Mouse (Mus musculus): ENCODE measurements around the gene Gm5447. TPM values are rescaled to one million over a fixed set of nuclear protein-coding genes. Genes with fewer than 3 reads are reported as not detected.

The Gm5447 gene
- polyA plus RNA-seq, 1 experiment = not detected

DNA sequence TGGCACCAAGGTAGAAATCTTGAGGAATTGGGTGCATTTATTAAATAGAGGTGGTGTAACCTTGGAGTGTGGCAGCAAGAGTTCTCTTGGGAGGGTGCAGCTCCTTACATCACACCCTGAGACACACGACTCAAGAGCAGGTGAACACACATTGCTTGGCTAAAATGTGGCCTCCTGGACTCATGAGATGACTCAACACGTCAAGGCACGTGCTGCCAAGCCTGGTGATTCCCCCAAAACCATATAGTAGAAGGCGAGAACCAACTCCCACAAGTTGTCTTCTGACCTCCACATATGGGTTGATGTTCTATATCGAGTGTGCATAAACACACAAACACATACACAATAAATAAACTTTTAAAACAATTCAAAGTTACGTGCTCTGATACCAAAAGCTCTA is 25.8 kb downstream of the Gm5447 start:
- no peaks in the 10 kb centered on the region for H3K27me3 ChIP-seq (ENCODE audit: control insufficient read depth, insufficient read depth, low read length, poor library complexity, severe bottlenecking)
- H3K9me3 ChIP-seq (replicated peaks; ENCODE audit: control insufficient read depth, insufficient read depth, low read length, poor library complexity, severe bottlenecking) = no peaks in the 10 kb centered on the region
- no peak overlapping the region for H3K9ac ChIP-seq (ENCODE audit: low read depth, poor library complexity, severe bottlenecking)
- no peak overlapping the region for H3K27ac ChIP-seq (ENCODE audit: insufficient read depth, low read length)
- H3K4me3 ChIP-seq (ENCODE audit: low read depth, low read length) = no peak overlapping the region
- H3K36me3 ChIP-seq (ENCODE audit: control insufficient read depth, insufficient read depth, low read length, poor library complexity, severe bottlenecking) = no peaks in the 10 kb centered on the region
- H3K4me1 ChIP-seq (ENCODE audit: control insufficient read depth, insufficient read depth, low read length) = no peaks in the 10 kb centered on the region
- no peak for TF ChIP-seq POLR2A (IDR thresholded peaks at IDR 0.05; ENCODE audit: insufficient read depth, low read length)
- TF ChIP-seq CTCF (IDR thresholded peaks at IDR 0.05; ENCODE audit: low read depth, low read length) = no peak
- no peak for TF ChIP-seq EP300 (IDR thresholded peaks at IDR 0.05; ENCODE audit: insufficient read depth, low read depth, low read length)

DNA sequence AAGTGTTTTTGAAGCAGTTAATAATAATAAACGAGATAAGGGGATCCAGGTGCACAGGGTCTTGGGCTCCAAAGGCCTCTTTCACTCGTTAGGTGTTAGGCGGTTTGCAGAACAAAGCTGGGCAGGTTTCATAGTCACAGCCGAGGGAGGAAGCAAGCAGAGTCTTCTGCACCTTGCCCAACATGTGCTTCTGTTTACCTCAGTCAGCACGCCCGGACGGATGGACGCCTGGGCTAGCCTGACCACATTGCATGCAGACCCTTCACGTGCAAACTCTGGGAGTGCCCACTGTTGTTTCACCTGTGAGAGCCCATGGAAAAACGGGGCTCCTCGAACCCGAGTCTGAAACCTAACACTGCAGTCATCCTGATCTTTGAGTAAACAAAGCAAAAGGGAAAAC is 30.5 kb downstream of the Gm5447 start:
- no peak overlapping the region for H3K27ac ChIP-seq (ENCODE audit: insufficient read depth, low read length)

DNA sequence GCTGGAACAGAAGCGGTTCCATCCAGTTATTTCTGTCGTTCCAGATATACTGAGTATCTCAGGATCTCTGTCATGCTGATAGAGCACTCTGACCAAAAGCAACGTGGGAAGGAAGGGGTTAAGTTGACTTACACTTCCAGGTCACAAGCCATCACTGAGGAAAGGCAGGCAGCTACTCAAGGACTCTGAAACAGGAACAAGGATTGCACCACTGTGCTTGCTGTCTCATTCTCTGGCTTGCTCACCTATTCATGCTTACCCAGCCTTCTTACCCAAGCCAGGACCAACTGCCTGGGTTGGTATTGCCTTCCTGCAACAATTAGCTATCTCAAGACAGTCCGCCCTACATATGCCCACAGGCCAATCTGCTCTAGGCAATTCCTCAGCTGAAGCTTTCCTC is 31.0 kb downstream of the Gm5447 start:
- TF ChIP-seq EP300 (IDR thresholded peaks at IDR 0.05; ENCODE audit: insufficient read depth, low read depth, low read length) = no peak
- no peak for TF ChIP-seq POLR2A (IDR thresholded peaks at IDR 0.05; ENCODE audit: insufficient read depth, low read length)
- TF ChIP-seq CTCF (IDR thresholded peaks at IDR 0.05; ENCODE audit: low read depth, low read length) = no peak
- Histone ChIP-seq H3K36me3 (ENCODE audit: control insufficient read depth, insufficient read depth, low read length, poor library complexity, severe bottlenecking) (no peaks in the 10 kb centered on the region), H3K27me3 (ENCODE audit: control insufficient read depth, insufficient read depth, low read length, poor library complexity, severe bottlenecking) (no peaks in the 10 kb centered on the region), H3K4me1 (ENCODE audit: control insufficient read depth, insufficient read depth, low read length) (no peaks in the 10 kb centered on the region), H3K9ac (ENCODE audit: low read depth, poor library complexity, severe bottlenecking) (no peak overlapping the region), H3K4me3 (ENCODE audit: low read depth, low read length) (no peak overlapping the region), H3K27ac (ENCODE audit: insufficient read depth, low read length) (no peak overlapping the region), H3K9me3 (replicated peaks; ENCODE audit: control insufficient read depth, insufficient read depth, low read length, poor library complexity, severe bottlenecking) (no peaks in the 10 kb centered on the region)

More for the DNA sequence above, 30.5 kb downstream of the Gm5447 start:
- Histone ChIP-seq H3K9ac (ENCODE audit: low read depth, poor library complexity, severe bottlenecking) (no peak overlapping the region), H3K9me3 (replicated peaks; ENCODE audit: control insufficient read depth, insufficient read depth, low read length, poor library complexity, severe bottlenecking) (no peaks in the 10 kb centered on the region), H3K27me3 (ENCODE audit: control insufficient read depth, insufficient read depth, low read length, poor library complexity, severe bottlenecking) (no peaks in the 10 kb centered on the region), H3K36me3 (ENCODE audit: control insufficient read depth, insufficient read depth, low read length, poor library complexity, severe bottlenecking) (no peaks in the 10 kb centered on the region), H3K4me1 (ENCODE audit: control insufficient read depth, insufficient read depth, low read length) (no peaks in the 10 kb centered on the region), H3K4me3 (ENCODE audit: low read depth, low read length) (no peak overlapping the region)
- TF ChIP-seq POLR2A (IDR thresholded peaks at IDR 0.05; ENCODE audit: insufficient read depth, low read length) (no peak), CTCF (IDR thresholded peaks at IDR 0.05; ENCODE audit: low read depth, low read length) (no peak), EP300 (IDR thresholded peaks at IDR 0.05; ENCODE audit: insufficient read depth, low read depth, low read length) (no peak)

DNA sequence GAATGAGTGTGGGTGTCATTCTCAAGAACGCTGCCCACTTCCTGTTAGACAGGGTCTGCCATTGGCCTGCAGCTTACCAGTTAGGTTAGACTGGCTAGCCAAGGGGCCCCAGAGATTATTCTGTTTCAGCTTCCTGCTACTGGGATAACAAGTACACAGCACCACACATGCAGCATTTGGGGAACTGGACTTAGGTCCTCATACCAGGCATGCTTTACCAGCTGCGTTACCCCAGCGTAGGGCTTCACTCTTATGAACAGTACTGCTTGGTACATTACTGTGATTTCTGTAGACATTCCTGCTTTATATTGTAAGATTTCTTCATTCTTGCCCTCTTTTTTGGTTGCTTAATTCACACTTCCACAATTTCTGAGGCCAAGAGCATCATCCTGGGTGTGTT is 43.5 kb downstream of the Gm5447 start:
- H3K27me3 ChIP-seq (ENCODE audit: control insufficient read depth, insufficient read depth, low read length, poor library complexity, severe bottlenecking) = no peaks in the 10 kb centered on the region
- H3K36me3 ChIP-seq (ENCODE audit: control insufficient read depth, insufficient read depth, low read length, poor library complexity, severe bottlenecking) = no peaks in the 10 kb centered on the region
- H3K27ac ChIP-seq (ENCODE audit: insufficient read depth, low read length) = no peak overlapping the region
- no peak overlapping the region for H3K9ac ChIP-seq (ENCODE audit: low read depth, poor library complexity, severe bottlenecking)
- H3K4me3 ChIP-seq (ENCODE audit: low read depth, low read length) = no peak overlapping the region
- H3K4me1 ChIP-seq (ENCODE audit: control insufficient read depth, insufficient read depth, low read length) = no peaks in the 10 kb centered on the region
- TF ChIP-seq POLR2A (IDR thresholded peaks at IDR 0.05; ENCODE audit: insufficient read depth, low read length) (no peak), CTCF (IDR thresholded peaks at IDR 0.05; ENCODE audit: low read depth, low read length) (no peak), EP300 (IDR thresholded peaks at IDR 0.05; ENCODE audit: insufficient read depth, low read depth, low read length) (no peak)
- H3K9me3 ChIP-seq (replicated peaks; ENCODE audit: control insufficient read depth, insufficient read depth, low read length, poor library complexity, severe bottlenecking) = no peaks in the 10 kb centered on the region

DNA sequence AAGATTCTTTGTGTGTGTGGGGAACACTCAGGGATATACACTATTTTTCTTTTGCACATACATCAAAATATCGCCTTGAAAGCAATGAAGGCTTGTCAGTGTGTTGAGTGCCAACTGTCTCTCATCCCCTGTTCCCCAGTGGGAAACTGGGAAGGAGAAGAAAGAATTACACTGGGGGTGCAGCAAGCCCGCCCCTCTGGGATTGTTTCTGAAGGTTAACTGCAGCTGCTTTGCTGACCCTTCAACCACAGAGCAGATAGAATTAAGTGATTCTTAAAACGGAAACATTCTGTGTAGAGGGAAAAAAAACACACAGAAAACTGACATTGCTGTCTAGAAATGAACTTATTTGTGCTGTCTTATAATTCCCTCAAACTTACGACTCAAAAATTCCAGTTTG is 47.5 kb downstream of the Gm5447 start:
- Histone ChIP-seq H3K4me3 (ENCODE audit: low read depth, low read length) (no peak overlapping the region), H3K27me3 (ENCODE audit: control insufficient read depth, insufficient read depth, low read length, poor library complexity, severe bottlenecking) (no peaks in the 10 kb centered on the region), H3K27ac (ENCODE audit: insufficient read depth, low read length) (no peak overlapping the region), H3K4me1 (ENCODE audit: control insufficient read depth, insufficient read depth, low read length) (no peaks in the 10 kb centered on the region), H3K36me3 (ENCODE audit: control insufficient read depth, insufficient read depth, low read length, poor library complexity, severe bottlenecking) (no peaks in the 10 kb centered on the region), H3K9me3 (replicated peaks; ENCODE audit: control insufficient read depth, insufficient read depth, low read length, poor library complexity, severe bottlenecking) (no peaks in the 10 kb centered on the region), H3K9ac (ENCODE audit: low read depth, poor library complexity, severe bottlenecking) (no peak overlapping the region)
- no peak for TF ChIP-seq EP300 (IDR thresholded peaks at IDR 0.05; ENCODE audit: insufficient read depth, low read depth, low read length)
- no peak for TF ChIP-seq CTCF (IDR thresholded peaks at IDR 0.05; ENCODE audit: low read depth, low read length)
- no peak for TF ChIP-seq POLR2A (IDR thresholded peaks at IDR 0.05; ENCODE audit: insufficient read depth, low read length)

DNA sequence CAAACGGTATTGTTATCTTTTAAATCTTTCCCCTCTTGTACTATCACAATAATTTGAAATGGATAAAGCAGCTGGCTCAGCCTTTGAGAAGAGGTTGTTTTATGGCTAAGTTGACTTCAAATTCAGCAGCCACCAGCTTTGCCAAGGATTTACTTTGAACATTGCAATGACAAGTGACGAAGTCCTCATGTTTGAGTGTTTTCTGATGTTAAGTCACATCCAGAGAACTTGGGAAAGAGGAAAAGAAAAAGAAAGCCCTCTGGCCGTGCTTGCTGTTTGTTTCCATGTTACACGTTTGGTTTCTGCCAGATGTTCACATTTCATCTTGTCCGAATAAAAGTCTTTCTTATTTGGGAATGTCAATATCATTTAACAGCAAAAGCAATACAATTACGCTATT is 47.9 kb downstream of the Gm5447 start:
- H3K4me1 ChIP-seq (ENCODE audit: control insufficient read depth, insufficient read depth, low read length) = no peaks in the 10 kb centered on the region
- H3K36me3 ChIP-seq (ENCODE audit: control insufficient read depth, insufficient read depth, low read length, poor library complexity, severe bottlenecking) = no peaks in the 10 kb centered on the region
- H3K27ac ChIP-seq (ENCODE audit: insufficient read depth, low read length) = no peak overlapping the region
- H3K9me3 ChIP-seq (replicated peaks; ENCODE audit: control insufficient read depth, insufficient read depth, low read length, poor library complexity, severe bottlenecking) = no peaks in the 10 kb centered on the region
- no peak overlapping the region for H3K9ac ChIP-seq (ENCODE audit: low read depth, poor library complexity, severe bottlenecking)
- no peak for TF ChIP-seq CTCF (IDR thresholded peaks at IDR 0.05; ENCODE audit: low read depth, low read length)
- TF ChIP-seq POLR2A (IDR thresholded peaks at IDR 0.05; ENCODE audit: insufficient read depth, low read length) = no peak
- no peak for TF ChIP-seq EP300 (IDR thresholded peaks at IDR 0.05; ENCODE audit: insufficient read depth, low read depth, low read length)
- no peak overlapping the region for H3K4me3 ChIP-seq (ENCODE audit: low read depth, low read length)
- no peaks in the 10 kb centered on the region for H3K27me3 ChIP-seq (ENCODE audit: control insufficient read depth, insufficient read depth, low read length, poor library complexity, severe bottlenecking)
